Mouse (Mus musculus): ENCODE measurements around the gene Col23a1. TPM values are rescaled to one million over a fixed set of nuclear protein-coding genes. Genes with fewer than 3 reads are reported as not detected.

Col23a1 gene
- total RNA-seq, 2 experiments from 2014 or later, result 2.8 to 2.9 TPM

GRCm38 (mm10) chr11:51523625-51524024, 233.9 kb downstream of the Col23a1 start:
- no peak for DNase-seq
- intact Hi-C loops (cut with DNase I), result no loop called here

- intact Hi-C loops (cut with DNase I), result no loop called here
- peak in 1 of 2 experiments; percentile 13 for DNase-seq
Measured at GRCm38 (mm10) chr11:51526631-51527161, 237.0 kb downstream of the Col23a1 start.

DNA sequence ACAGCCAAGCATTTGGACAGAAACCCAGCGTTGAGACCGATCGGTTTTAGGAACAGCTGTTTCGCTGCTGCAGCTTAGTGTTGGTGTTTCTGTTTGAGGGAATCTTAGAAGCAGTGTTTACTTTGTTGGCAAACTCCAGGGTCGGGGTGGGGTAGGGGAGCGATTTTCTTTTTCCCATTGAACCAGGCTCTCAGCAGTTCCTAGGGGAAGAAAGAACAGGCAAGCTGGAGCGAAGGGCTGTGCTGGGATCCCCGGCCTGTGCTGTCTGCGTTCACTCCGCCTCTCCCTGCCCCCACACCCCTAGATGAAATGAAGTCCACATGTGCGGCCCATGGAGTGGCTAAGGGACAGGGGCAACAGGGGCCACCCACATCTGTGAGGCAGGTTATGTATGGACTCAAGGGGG, 243.4 kb downstream of the Col23a1 start:
- intact Hi-C loops (cut with DNase I), result loop anchor here (10.0 kb wide), 1 partner anchor 598 kb away; the partner anchor contains the start of gene Zfp354b

GRCm38 (mm10) chr11:51534314-51534713, 244.6 kb downstream of the Col23a1 start:
- intact Hi-C loops (cut with DNase I), result loop anchor here (1.0 to 10.0 kb wide), 4 partner anchors 208 to 600 kb away; partner anchors contain the start of genes Col23a1 and Zfp354b
- peak; percentile 66 to 82 for DNase-seq

More for the DNA sequence above, 243.4 kb downstream of the Col23a1 start:
- no peak for DNase-seq

- intact Hi-C loops (cut with DNase I), result loop anchor here (5.0 to 10.0 kb wide), 4 partner anchors 44 to 604 kb away; partner anchors contain the start of genes Phykpl and Zfp354b
- no peak for DNase-seq
Measured at GRCm38 (mm10) chr11:51538388-51538787, 248.7 kb downstream of the Col23a1 start.

DNA sequence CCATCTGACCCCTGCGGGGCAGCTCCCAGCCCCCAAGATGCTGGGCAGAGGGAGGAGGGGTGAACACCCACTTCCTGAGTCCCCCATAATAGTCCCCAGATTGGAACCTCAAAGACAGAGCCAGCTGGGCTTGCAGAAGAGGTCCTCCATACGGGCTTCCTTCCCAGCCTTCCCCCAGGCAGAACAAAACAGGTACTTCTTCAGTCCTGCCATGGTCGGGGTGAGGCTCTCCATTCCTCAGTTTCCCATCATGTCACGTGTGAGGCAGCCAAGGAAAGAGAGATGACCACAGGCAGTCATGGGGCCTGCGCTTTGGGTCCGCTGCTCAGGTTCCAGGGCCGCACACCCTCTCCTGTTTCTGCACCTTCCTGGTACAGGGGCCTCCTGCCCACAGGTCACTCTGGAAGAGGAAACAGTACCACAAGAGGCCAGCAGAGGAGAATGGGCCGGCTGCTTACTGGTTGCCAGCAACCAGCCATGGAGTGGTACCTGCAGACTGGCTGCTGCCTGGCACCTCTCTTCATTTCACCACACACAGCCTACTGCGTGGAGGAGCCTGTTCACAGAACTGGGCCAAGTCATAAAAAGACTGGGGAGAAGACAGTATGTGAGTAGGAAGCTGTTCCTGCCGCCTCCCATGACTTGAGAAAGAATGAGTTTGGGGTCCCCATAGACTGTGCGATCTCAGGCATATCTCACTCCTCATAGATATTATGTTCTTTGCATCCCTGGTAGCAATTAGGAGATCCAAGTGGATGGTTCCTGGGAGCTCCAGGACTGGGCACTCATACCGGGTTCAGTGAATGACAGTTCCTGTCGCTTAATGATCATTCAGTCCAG, 249.4 kb downstream of the Col23a1 start:
- DNase-seq, result no peak
- intact Hi-C loops (cut with DNase I), result loop anchor here (1.0 to 10.0 kb wide), 5 partner anchors 43 to 604 kb away; partner anchors contain the start of genes Col23a1, Phykpl and Zfp354b

DNA sequence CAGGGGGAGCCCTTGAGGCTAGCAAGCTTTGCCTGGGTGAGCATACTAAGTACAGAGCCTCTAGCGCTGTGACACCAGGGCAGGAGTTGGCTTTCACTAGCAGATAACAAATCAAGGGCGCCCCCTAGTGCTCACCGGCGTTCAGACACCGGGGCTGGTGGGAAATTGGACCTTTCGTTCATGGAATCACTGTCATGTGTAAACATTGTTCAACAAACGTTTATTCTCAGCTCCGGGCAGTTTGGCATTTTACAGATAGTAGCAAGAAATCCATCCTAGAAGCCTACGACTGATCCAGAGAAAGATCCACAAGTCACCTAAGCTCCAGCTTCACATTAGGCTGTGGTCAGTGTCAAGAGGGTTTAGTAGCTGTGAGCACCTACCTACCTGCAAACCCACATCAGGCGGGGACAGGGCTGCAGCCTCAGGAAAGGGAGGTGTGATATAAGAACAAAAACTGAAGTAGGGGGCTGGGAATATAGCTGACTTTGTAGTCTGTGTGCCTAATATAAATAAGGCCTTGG, 250.1 kb downstream of the Col23a1 start:
- peak; percentile 95 to 99 for DNase-seq
- intact Hi-C loops (cut with DNase I), result loop anchor here (1.0 to 10.0 kb wide), 5 partner anchors 42 to 605 kb away; partner anchors contain the start of genes Col23a1, Phykpl and Zfp354b

DNA sequence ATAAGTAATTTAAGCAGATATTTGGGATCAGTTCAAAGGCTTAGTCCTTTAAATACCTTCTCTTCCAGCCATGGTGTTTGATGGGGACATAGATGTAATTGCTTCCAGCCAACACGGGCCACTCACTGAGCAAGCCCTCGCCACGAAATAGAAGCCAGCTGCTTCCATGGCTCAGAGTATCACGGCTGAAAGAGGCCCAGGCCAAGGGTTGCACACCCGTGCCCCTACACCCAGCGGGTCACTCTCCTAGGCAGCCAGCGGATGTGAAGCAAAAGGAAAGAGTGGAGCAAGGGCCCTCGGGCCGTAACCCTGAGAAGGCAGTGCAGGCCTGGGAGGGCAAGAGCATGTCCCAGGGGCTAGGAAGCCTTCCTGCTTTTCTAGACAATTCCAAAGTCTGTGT, 252.7 kb downstream of the Col23a1 start:
- no peak for DNase-seq
- intact Hi-C loops (cut with DNase I), result no loop called here

- intact Hi-C loops (cut with DNase I), result no loop called here
- no peak for DNase-seq
Measured at GRCm38 (mm10) chr11:51543487-51544050, 253.8 kb downstream of the Col23a1 start.

DNA sequence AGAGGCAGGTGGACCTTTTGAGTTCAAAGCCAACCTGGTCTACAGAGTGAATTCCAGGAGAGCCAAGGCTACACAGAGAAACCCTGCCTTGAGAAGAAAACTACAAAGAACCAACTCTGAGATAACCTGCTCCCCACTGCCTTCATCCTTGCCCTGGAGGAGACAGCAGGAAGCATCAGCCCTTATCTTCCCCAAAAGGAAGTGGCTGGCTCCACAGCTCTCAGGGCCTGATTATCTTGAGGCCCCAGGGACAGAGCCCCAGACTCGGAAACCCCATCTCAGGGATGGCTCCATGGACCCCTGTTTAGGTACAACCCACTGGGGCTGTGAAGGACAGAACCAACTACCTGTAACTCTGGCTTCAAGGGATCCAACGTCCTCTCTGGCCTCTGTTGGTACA, 254.7 kb downstream of the Col23a1 start:
- intact Hi-C loops (cut with DNase I), result no loop called here
- DNase-seq, result no peak

GRCm38 (mm10) chr11:51545811-51546210, 256.1 kb downstream of the Col23a1 start:
- intact Hi-C loops (cut with DNase I), result no loop called here
- no peak for DNase-seq

DNA sequence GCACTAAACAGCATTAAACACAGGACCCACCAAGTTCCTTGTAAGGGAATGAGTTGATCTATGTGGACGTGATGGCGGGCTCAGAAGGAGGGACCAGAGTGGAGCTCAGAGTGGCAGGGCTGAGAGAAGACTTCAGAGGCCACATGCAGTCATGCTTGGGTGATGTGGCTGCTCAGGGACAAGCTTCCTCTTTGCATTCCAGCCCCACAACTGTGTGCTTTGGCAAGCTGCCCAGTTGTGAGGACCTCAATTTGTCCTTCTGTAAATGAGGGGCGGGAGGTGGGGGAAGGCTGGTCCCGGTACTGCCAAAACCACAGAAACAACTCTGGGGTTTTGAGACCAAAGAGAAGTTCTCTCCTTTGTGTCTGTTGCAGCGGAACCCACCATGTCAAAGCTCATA, 261.5 kb downstream of the Col23a1 start:
- no peak for DNase-seq
- intact Hi-C loops (cut with DNase I), result no loop called here

DNA sequence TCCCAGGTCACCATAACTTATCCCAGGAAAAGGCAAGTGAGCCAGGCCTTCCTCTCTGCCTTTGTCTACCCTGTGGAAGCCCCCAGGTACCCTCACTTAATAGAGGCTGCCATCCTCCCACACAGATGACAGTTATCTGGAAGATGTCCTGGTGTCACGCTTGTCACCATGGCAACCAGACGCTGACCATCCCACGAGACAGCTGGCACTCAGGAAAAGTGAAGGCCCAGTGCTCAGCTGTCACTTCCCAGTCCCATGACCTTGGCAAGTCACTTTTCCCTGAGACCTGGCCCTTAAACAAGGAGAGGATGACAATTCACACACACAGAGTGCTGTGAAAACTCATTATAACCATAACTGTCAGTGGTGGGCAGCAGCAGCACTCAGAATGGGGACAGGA, 262.4 kb downstream of the Col23a1 start:
- DNase-seq, result no peak
- intact Hi-C loops (cut with DNase I), result no loop called here

GRCm38 (mm10) chr11:51554590-51554989, 264.9 kb downstream of the Col23a1 start:
- no peak for DNase-seq
- intact Hi-C loops (cut with DNase I), result no loop called here

GRCm38 (mm10) chr11:51555066-51555465, 265.3 kb downstream of the Col23a1 start:
- no peak for DNase-seq
- intact Hi-C loops (cut with DNase I), result no loop called here

- DNase-seq, result no peak
- intact Hi-C loops (cut with DNase I), result no loop called here
Measured at GRCm38 (mm10) chr11:51563276-51563675, 273.6 kb downstream of the Col23a1 start.

DNA sequence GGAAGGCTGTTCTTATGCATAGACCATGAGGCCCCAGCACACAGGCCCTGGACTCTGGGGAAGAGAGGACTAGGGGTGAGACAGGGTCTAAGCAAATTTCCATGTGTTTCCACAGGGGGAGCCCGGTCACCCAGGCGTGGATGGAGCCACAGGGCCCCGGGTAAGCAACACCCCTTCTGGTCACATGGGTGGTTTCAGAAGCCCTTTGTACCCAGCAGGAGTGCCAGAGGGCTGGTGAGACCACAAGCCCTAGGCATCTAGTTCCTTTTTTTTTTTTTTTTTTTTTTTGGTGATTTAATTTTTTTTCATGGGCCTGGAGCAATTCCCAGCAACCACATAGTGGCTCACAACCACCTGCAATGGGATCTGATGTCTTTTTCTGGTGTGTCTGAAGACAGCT, 275.3 kb downstream of the Col23a1 start:
- intact Hi-C loops (cut with DNase I), result no loop called here
- DNase-seq, result no peak

GRCm38 (mm10) chr11:51565951-51566350, 276.2 kb downstream of the Col23a1 start:
- no peak for DNase-seq
- intact Hi-C loops (cut with DNase I), result no loop called here

DNA sequence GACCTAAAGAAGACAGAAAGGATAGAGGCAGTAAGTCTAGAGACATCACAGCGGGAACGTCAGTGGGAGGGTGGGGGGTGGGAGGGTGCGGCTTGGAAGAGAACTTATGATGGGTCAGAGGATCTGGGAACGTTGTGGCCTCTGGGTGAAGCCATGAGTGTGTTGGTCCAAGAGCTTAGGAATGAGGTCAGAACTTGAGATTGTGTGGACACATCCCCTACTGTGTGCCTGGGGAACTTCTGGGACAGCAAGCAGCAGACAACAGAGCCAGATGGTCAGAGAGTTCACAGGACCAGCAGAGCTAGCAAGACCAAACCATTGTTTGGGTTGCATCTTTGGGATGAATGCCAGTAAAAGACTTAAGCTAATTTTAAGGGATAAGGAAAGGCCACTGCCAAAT, 279.1 kb downstream of the Col23a1 start:
- DNase-seq, result no peak
- intact Hi-C loops (cut with DNase I), result no loop called here

DNA sequence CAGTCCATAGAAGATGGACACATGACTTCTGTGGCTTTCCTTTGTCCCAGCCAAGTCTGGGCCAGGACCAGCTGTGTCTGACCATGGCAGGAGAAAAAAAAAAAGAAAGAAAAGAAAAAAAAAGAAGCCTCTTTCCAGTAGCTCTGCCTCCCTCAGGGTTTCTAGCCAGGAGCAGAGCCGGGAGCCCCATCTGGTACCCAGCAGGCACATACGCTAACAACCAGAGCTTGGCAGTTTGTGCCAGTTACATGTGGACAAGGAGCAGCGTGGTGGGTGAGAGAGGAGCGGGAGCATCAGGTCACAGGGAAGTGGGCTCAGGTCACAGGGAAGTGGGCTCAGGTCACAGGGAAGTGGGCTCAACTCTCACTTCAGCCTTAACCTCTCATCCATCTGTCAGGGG, 286.7 kb downstream of the Col23a1 start:
- intact Hi-C loops (cut with DNase I), result no loop called here
- no peak for DNase-seq

GRCm38 (mm10) chr11:51577587-51577986, 287.9 kb downstream of the Col23a1 start:
- no peak for DNase-seq
- intact Hi-C loops (cut with DNase I), result no loop called here
